Mouse (Mus musculus) MEL (cell line): Measurements from ENCODE around the gene Cdk2ap2. TPM values are rescaled to one million over a fixed set of nuclear protein-coding genes. Genes with fewer than 3 reads are reported as not detected.
A peak's percentile ranks its signal among the peaks of the same experiment; 100 is the strongest.

Experiments
- DNase-seq: peaks from one replicate; pipeline ENCODE4 v3.0.0; 2011; ENCODE audit warnings: low read depth, low spot score
- H3K27ac ChIP-seq: 2 replicates; pipeline ENCODE4 v1.5.1; 2012; ENCODE audit warnings: low read depth, mild to moderate bottlenecking, control low read depth, low read length, moderate library complexity; ENCODE audit not compliant: control insufficient read depth
- H3K27me3 ChIP-seq, 2 experiments: fragments of 150-350 bp in 1 of 2; sonication (generic) in 1 of 2; 2 replicates each; pipeline ENCODE4 v1.6.1; 2012; ENCODE audit warnings: low read length in 2 of 2, mild to moderate bottlenecking in 2 of 2, improper control_type of control experiment in 1 of 2, moderate library complexity in 1 of 2; ENCODE audit not compliant: insufficient read depth in 2 of 2, control insufficient read depth in 1 of 2
- H3K36me3 ChIP-seq, 2 experiments: 2 replicates each; pipeline ENCODE4 v1.6.1; 2012 to 2014; ENCODE audit warnings: low read length in 2 of 2, improper control_type of control experiment in 1 of 2, inconsistent platforms in 1 of 2, mild to moderate bottlenecking in 1 of 2; ENCODE audit not compliant: insufficient read depth in 2 of 2, control insufficient read depth in 1 of 2
- H3K4me1 ChIP-seq, 2 experiments: fragments of 150-350 bp in 1 of 2; sonication (generic) in 1 of 2; 2 replicates each; pipeline ENCODE4 v1.6.1; 2012; ENCODE audit warnings: low read length in 2 of 2, improper control_type of control experiment in 1 of 2, mild to moderate bottlenecking in 1 of 2; ENCODE audit not compliant: insufficient read depth in 2 of 2, control insufficient read depth in 1 of 2
- H3K4me3 ChIP-seq, 2 experiments: fragments of 150-350 bp in 1 of 2; sonication (generic) in 1 of 2; 2 replicates each; pipeline ENCODE4 v1.5.1; 2012; ENCODE audit warnings: low read depth in 2 of 2, low read length in 2 of 2, mild to moderate bottlenecking in 2 of 2, moderate library complexity in 2 of 2, control low read depth in 1 of 2, improper control_type of control experiment in 1 of 2; ENCODE audit not compliant: control insufficient read depth in 1 of 2, insufficient read depth in 1 of 2
- H3K79me2 ChIP-seq: 2 replicates; pipeline ENCODE4 v1.6.1; 2012; ENCODE audit warnings: mild to moderate bottlenecking, low read length, moderate library complexity; ENCODE audit not compliant: control insufficient read depth, poor library complexity, insufficient read depth
- H3K9ac ChIP-seq: 2 replicates; pipeline ENCODE4 v1.6.1; 2012; ENCODE audit warnings: low read depth, mild to moderate bottlenecking, control low read depth, low read length, moderate library complexity; ENCODE audit not compliant: control insufficient read depth, poor library complexity, severe bottlenecking
- H3K9me3 ChIP-seq: fragments of 150-350 bp; sonication (generic); replicated peaks from 2 replicates; pipeline ENCODE4 v1.6.1; 2012; ENCODE audit warnings: mild to moderate bottlenecking, low read length, improper control_type of control experiment, moderate library complexity; ENCODE audit not compliant: insufficient read depth
- CTCF ChIP-seq, 3 experiments: IDR thresholded peaks in 2 of 3; conservative IDR thresholded peaks in 1 of 3; 2 replicates each; pipeline ENCODE4 v1.5.1; 2011 to 2012; ENCODE audit warnings: low read length in 3 of 3, low read depth in 2 of 3, mild to moderate bottlenecking in 2 of 3, improper control_type of control experiment in 1 of 3, inconsistent platforms in 1 of 3, mixed read lengths in 1 of 3, moderate library complexity in 1 of 3; ENCODE audit not compliant: control insufficient read depth in 1 of 3, insufficient read depth in 1 of 3, poor library complexity in 1 of 3, severe bottlenecking in 1 of 3
- E2F4 ChIP-seq: IDR thresholded peaks from 2 replicates; pipeline ENCODE4 v1.6.1; 2011; ENCODE audit warnings: low read depth, low read length, improper control_type of control experiment, borderline replicate concordance
- ELF1 ChIP-seq: IDR thresholded peaks from 2 replicates; pipeline ENCODE4 v1.6.1; 2014; ENCODE audit warnings: low read depth, mild to moderate bottlenecking, inconsistent platforms, low read length, improper control_type of control experiment, moderate library complexity
- EP300 ChIP-seq, 2 experiments: IDR thresholded peaks; 2 replicates each; pipeline ENCODE4 v1.6.1; 2011; ENCODE audit warnings: improper control_type of control experiment in 2 of 2, low read length in 2 of 2, low read depth in 1 of 2, mild to moderate bottlenecking in 1 of 2
- GABPA ChIP-seq: IDR thresholded peaks from 2 replicates; pipeline ENCODE4 v1.6.1; 2012; ENCODE audit warnings: low read depth, mild to moderate bottlenecking, inconsistent platforms, low read length, improper control_type of control experiment, moderate library complexity
- JUND ChIP-seq: IDR thresholded peaks from 2 replicates; pipeline ENCODE4 v1.6.1; 2011; ENCODE audit warnings: low read depth, mild to moderate bottlenecking, improper control_type of control experiment, low read length
- KAT2A ChIP-seq: conservative IDR thresholded peaks from 2 replicates; pipeline ENCODE4 v1.6.1; 2012; ENCODE audit warnings: low read depth, low read length, improper control_type of control experiment, inconsistent platforms
- POLR2AphosphoS2 ChIP-seq: IDR thresholded peaks from 2 replicates; pipeline ENCODE4 v1.6.1; 2011; ENCODE audit warnings: low read length, improper control_type of control experiment
- POLR2AphosphoS5 ChIP-seq: IDR thresholded peaks from 2 replicates; pipeline ENCODE4 v1.6.1; 2012; ENCODE audit warnings: low read depth, borderline replicate concordance, mild to moderate bottlenecking, inconsistent platforms, low read length, moderate library complexity, mixed read lengths
- SMC3 ChIP-seq: IDR thresholded peaks from 2 replicates; pipeline ENCODE4 v1.6.1; 2011; ENCODE audit warnings: low read depth, low read length, improper control_type of control experiment
- USF1 ChIP-seq: IDR thresholded peaks from 2 replicates; pipeline ENCODE4 v1.6.1; 2014; ENCODE audit warnings: low read depth, mild to moderate bottlenecking, inconsistent platforms, low read length, improper control_type of control experiment, moderate library complexity
- ZMIZ1 ChIP-seq: IDR thresholded peaks from 2 replicates; pipeline ENCODE4 v1.6.1; 2012; ENCODE audit warnings: low read depth, mild to moderate bottlenecking, inconsistent platforms, low read length, improper control_type of control experiment, moderate library complexity
- polyA plus RNA-seq, 2 experiments: library from polyadenylated mRNA; stranded (reverse) in 1 of 2; unstranded in 1 of 2; fragments of >175 nt in 1 of 2; fragments of >200 nt in 1 of 2; gene quantifications; 2 replicates each; pipeline versions ENCODE4 v1.2.1 to v1.2.4; 2012; ENCODE audit warnings: low replicate concordance in 2 of 2, low read depth in 1 of 2; ENCODE audit not compliant: insufficient read length in 2 of 2, insufficient read depth in 1 of 2, missing spikeins in 1 of 2
- total RNA-seq: library from RNA; depleted of rRNA; stranded (reverse); fragments of 300-350 nt; gene quantifications from 2 replicates; pipeline ENCODE4 v1.2.3, GENCODE M21; 2012

The Cdk2ap2 gene
- total and polyA plus RNA-seq, 3 experiments: 53.5 to 97.6 TPM; not detected in 1

DNA sequence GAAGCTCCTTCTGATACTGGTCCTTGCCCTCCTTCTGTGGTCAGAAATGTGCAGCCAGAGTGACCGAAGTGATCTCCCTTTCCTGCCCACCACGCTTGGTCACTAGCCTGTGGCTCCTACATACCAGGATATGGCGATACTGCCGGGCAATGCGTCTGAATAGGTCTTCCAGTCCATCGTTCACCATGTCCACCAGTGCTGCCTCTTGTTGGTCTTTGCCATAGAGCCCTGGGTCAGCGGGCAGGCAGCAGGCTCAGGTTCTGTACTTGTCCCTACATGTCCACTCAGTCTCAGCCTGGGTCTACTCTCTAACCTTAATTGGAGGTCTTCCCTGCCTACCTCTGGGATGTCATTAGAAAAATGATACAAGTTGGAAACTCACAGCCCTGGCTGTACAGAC lies 39.0 kb upstream of the Cdk2ap2 start:
- H3K9me3 ChIP-seq: no peaks in the 10 kb centered on the region
- no peak overlapping the region for H3K9ac ChIP-seq
- H3K27ac ChIP-seq: no peak overlapping the region
- no peak for TF ChIP-seq SMC3
- TF ChIP-seq GABPA: no peak
- TF ChIP-seq ELF1: no peak
- TF ChIP-seq KAT2A: no peak
- TF ChIP-seq ZMIZ1: no peak
- DNase-seq: no peak
- no peak overlapping the region for H3K4me3 ChIP-seq
- H3K79me2 ChIP-seq: no peaks in the 10 kb centered on the region
- H3K36me3 ChIP-seq: peaks cover 0 to 2% of the 10 kb centered on the region in 2 experiments; a peak in 2 of 4 replicates
- peaks cover 0 to 10% of the 10 kb centered on the region in 2 experiments; a peak in 2 of 4 replicates for H3K4me1 ChIP-seq
- H3K27me3 ChIP-seq: peaks cover 0 to 3% of the 10 kb centered on the region in 2 experiments; a peak in 1 of 4 replicates

GRCm38 (mm10) chr19:4058581-4058980 lies 38.4 kb upstream of the Cdk2ap2 start:
- H3K27ac ChIP-seq: no peak overlapping the region
- peaks cover 0 to 3% of the 10 kb centered on the region in 2 experiments; a peak in 1 of 4 replicates for H3K27me3 ChIP-seq
- H3K9me3 ChIP-seq: no peaks in the 10 kb centered on the region
- no peak overlapping the region for H3K9ac ChIP-seq
- peaks cover 0 to 2% of the 10 kb centered on the region in 2 experiments; a peak in 2 of 4 replicates for H3K36me3 ChIP-seq
- DNase-seq: no peak
- peaks cover 0 to 10% of the 10 kb centered on the region in 2 experiments; a peak in 2 of 4 replicates for H3K4me1 ChIP-seq
- no peaks in the 10 kb centered on the region for H3K79me2 ChIP-seq
- H3K4me3 ChIP-seq: no peak overlapping the region
- TF ChIP-seq E2F4: no peak
- no peak for TF ChIP-seq GABPA
- no peak for TF ChIP-seq POLR2AphosphoS2
- no peak for TF ChIP-seq JUND
- no peak for TF ChIP-seq POLR2AphosphoS5
- TF ChIP-seq USF1: no peak
- TF ChIP-seq CTCF (IDR thresholded peaks at IDR 0.05 in 2 of 3, conservative IDR thresholded peaks at IDR 0.05 in 1 of 3; ENCODE audit: control insufficient read depth in 1 of 3, insufficient read depth in 1 of 3, low read depth in 2 of 3, low read length in 3 of 3, poor library complexity in 1 of 3, severe bottlenecking in 1 of 3): no peak

GRCm38 (mm10) chr19:4059069-4059740 lies 37.8 kb upstream of the Cdk2ap2 start, which contains the start of gene Gstp3:
Gstp3 (minus strand) TSS chr19:4059569.
- DNase-seq: peak; percentile 32
- H3K9ac ChIP-seq: no peak within 1 kb of the TSS
- no peak within 1 kb of the TSS for H3K4me3 ChIP-seq

More at GRCm38 (mm10) chr19:4059069-4059740, 37.8 kb upstream of the Cdk2ap2 start, which contains the start of gene Gstp3:
- no peak for TF ChIP-seq POLR2AphosphoS2
- peak in 1 of 2 experiments; percentile 33; a peak in 1 of 4 replicates for TF ChIP-seq EP300 (IDR thresholded peaks at IDR 0.05; ENCODE audit: low read depth in 1 of 2, low read length in 2 of 2)
- TF ChIP-seq USF1: peak; percentile 75; the same call in 1 of the 2 replicates
- TF ChIP-seq, all 39 proteins: peak for 2
- no peaks in the 10 kb centered on the region for H3K9me3 ChIP-seq
- no peak within 1 kb of the TSS for H3K27ac ChIP-seq
- peaks cover 3 to 10% of the 10 kb centered on the region in 2 experiments; a peak in 3 of 4 replicates for H3K4me1 ChIP-seq
- peaks cover 0 to 2% of the 10 kb centered on the region in 2 experiments; a peak in 2 of 4 replicates for H3K36me3 ChIP-seq
- H3K27me3 ChIP-seq: peaks cover 0 to 3% of the 10 kb centered on the region in 2 experiments; a peak in 1 of 4 replicates
- H3K79me2 ChIP-seq: no peaks in the 10 kb centered on the region
